Mouse (Mus musculus): ENCODE results near the gene Fam217a. TPM values are rescaled to one million over a fixed set of nuclear protein-coding genes. Genes with fewer than 3 reads are reported as not detected.
A peak's percentile ranks its signal among the peaks of the same experiment; 100 is the strongest.
"Not testable (repeated sequence)": the region's sequence is repeated elsewhere in the genome, so short reads cannot be mapped to it uniquely, and the experiment has no call there.

Fam217a gene
- polyA plus RNA-seq, 1 experiment from 2014 or later, result 0.18 TPM

GRCm38 (mm10) chr13:34960996-34961770 is 37.1 kb upstream of the Fam217a start:
- H3K9ac ChIP-seq (ENCODE audit: low read depth, low read length), result no peak overlapping the region
- H3K27ac ChIP-seq (ENCODE audit: low read length), result no peak overlapping the region
- no peak overlapping the region for H3K4me3 ChIP-seq (ENCODE audit: low read depth, low read length)
- H3K9me3 ChIP-seq (replicated peaks; ENCODE audit: control insufficient read depth, low read length), result no peaks in the 10 kb centered on the region
- no peak for ATAC-seq (ENCODE audit: low read depth)
- peaks cover 24% of the 10 kb centered on the region for H3K27me3 ChIP-seq (ENCODE audit: control insufficient read depth, insufficient read depth, low read depth, low read length)
- no peaks in the 10 kb centered on the region for H3K36me3 ChIP-seq (ENCODE audit: control insufficient read depth, insufficient read depth)
- no peak overlapping the region for H3K4me2 ChIP-seq (ENCODE audit: low read depth, low read length)
- no peaks in the 10 kb centered on the region; the same call in 1 of the 2 replicates for H3K4me1 ChIP-seq (ENCODE audit: control insufficient read depth, low read depth, low read length)
- 56% methylated on average over 4 of the region's 4 CpGs for WGBS (ENCODE audit: insufficient replicate concordance)

GRCm38 (mm10) chr13:34958158-34958557 is 34.0 kb upstream of the Fam217a start:
- not testable (repeated sequence) for H3K27ac ChIP-seq (ENCODE audit: low read length); H3K9ac ChIP-seq (ENCODE audit: low read depth, low read length); H3K36me3 ChIP-seq (ENCODE audit: control insufficient read depth, insufficient read depth); H3K4me3 ChIP-seq (ENCODE audit: low read depth, low read length); H3K27me3 ChIP-seq (ENCODE audit: control insufficient read depth, insufficient read depth, low read depth, low read length); ATAC-seq (ENCODE audit: low read depth); H3K4me1 ChIP-seq (ENCODE audit: control insufficient read depth, low read depth, low read length); H3K4me2 ChIP-seq (ENCODE audit: low read depth, low read length); H3K9me3 ChIP-seq (replicated peaks; ENCODE audit: control insufficient read depth, low read length)
- WGBS (ENCODE audit: insufficient replicate concordance), result 55% methylated on average over 3 of the region's 3 CpGs

GRCm38 (mm10) chr13:34956901-34957300 is 32.8 kb upstream of the Fam217a start:
- Histone ChIP-seq H3K9me3 (replicated peaks; ENCODE audit: control insufficient read depth, low read length) (no peaks in the 10 kb centered on the region), H3K36me3 (ENCODE audit: control insufficient read depth, insufficient read depth) (no peaks in the 10 kb centered on the region), H3K4me3 (ENCODE audit: low read depth, low read length) (no peak overlapping the region), H3K27ac (ENCODE audit: low read length) (no peak overlapping the region), H3K4me1 (ENCODE audit: control insufficient read depth, low read depth, low read length) (no peaks in the 10 kb centered on the region; the same call in 1 of the 2 replicates), H3K4me2 (ENCODE audit: low read depth, low read length) (no peak overlapping the region), H3K27me3 (ENCODE audit: control insufficient read depth, insufficient read depth, low read depth, low read length) (no peaks in the 10 kb centered on the region), H3K9ac (ENCODE audit: low read depth, low read length) (no peak overlapping the region)
- no peak for ATAC-seq (ENCODE audit: low read depth)
- WGBS (ENCODE audit: insufficient replicate concordance), result 65% methylated on average over 4 of the region's 4 CpGs

- not testable (repeated sequence) for H3K4me1 ChIP-seq (ENCODE audit: control insufficient read depth, low read depth, low read length); H3K27ac ChIP-seq (ENCODE audit: low read length); H3K9ac ChIP-seq (ENCODE audit: low read depth, low read length); ATAC-seq (ENCODE audit: low read depth); H3K4me2 ChIP-seq (ENCODE audit: low read depth, low read length); H3K4me3 ChIP-seq (ENCODE audit: low read depth, low read length); H3K36me3 ChIP-seq (ENCODE audit: control insufficient read depth, insufficient read depth); H3K27me3 ChIP-seq (ENCODE audit: control insufficient read depth, insufficient read depth, low read depth, low read length); H3K9me3 ChIP-seq (replicated peaks; ENCODE audit: control insufficient read depth, low read length)
- 30% methylated on average over 2 of the region's 2 CpGs for WGBS (ENCODE audit: insufficient replicate concordance)
These were observed 27.3 kb upstream of the Fam217a start for GRCm38 (mm10) chr13:34951437-34951836.

GRCm38 (mm10) chr13:34942370-34942769 is 18.3 kb upstream of the Fam217a start:
- ATAC-seq (ENCODE audit: low read depth), result no peak
- Histone ChIP-seq H3K36me3 (ENCODE audit: control insufficient read depth, insufficient read depth) (no peaks in the 10 kb centered on the region), H3K27ac (ENCODE audit: low read length) (no peak overlapping the region), H3K9ac (ENCODE audit: low read depth, low read length) (no peak overlapping the region), H3K4me1 (ENCODE audit: control insufficient read depth, low read depth, low read length) (no peaks in the 10 kb centered on the region), H3K9me3 (replicated peaks; ENCODE audit: control insufficient read depth, low read length) (no peaks in the 10 kb centered on the region), H3K4me3 (ENCODE audit: low read depth, low read length) (no peak overlapping the region), H3K4me2 (ENCODE audit: low read depth, low read length) (no peak overlapping the region), H3K27me3 (ENCODE audit: control insufficient read depth, insufficient read depth, low read depth, low read length) (no peaks in the 10 kb centered on the region)

DNA sequence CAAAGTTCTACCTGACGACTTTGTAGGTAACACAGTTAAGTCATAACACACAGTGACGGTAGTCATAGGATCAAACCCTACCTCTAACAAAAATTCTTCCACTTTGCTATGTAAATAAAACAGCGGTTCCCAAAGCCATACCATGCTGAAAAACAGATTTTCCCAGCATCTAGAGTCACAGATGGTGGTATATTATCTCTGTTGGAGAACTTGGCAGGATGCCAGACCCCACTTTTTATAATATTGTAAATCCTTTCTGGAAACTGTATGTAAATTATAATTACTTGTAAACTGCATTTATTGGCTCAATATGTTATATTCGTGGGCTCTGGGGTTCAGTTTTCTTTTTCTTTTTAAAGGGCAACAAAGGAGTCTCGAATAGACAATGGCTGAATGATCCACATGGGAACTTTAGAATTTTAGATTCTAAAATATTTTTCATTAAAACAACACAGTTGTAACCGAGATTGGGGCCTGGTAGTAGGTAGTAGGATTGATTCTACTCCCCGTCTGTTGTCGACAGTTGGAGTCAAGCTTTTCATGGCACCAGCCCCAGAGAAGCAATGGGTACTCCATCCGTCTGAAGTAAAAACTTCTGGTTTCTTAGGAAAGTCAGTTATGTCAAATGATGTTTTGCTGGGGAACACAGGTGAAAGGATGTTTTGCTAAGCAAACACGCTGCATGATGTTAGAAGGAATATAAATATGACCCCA is 11.0 kb upstream of the Fam217a start:
- Histone ChIP-seq H3K4me2 (ENCODE audit: low read depth, low read length) (no peak overlapping the region), H3K27me3 (ENCODE audit: control insufficient read depth, insufficient read depth, low read depth, low read length) (no peaks in the 10 kb centered on the region), H3K4me1 (ENCODE audit: control insufficient read depth, low read depth, low read length) (no peaks in the 10 kb centered on the region), H3K36me3 (ENCODE audit: control insufficient read depth, insufficient read depth) (no peaks in the 10 kb centered on the region), H3K9me3 (replicated peaks; ENCODE audit: control insufficient read depth, low read length) (no peaks in the 10 kb centered on the region), H3K9ac (ENCODE audit: low read depth, low read length) (no peak overlapping the region), H3K4me3 (ENCODE audit: low read depth, low read length) (no peak overlapping the region), H3K27ac (ENCODE audit: low read length) (no peak overlapping the region)
- 62% methylated on average over 10 of the region's 10 CpGs for WGBS (ENCODE audit: insufficient replicate concordance)
- ATAC-seq (ENCODE audit: low read depth), result no peak

- ATAC-seq (ENCODE audit: low read depth), result no peak
- Histone ChIP-seq H3K27me3 (ENCODE audit: control insufficient read depth, insufficient read depth, low read depth, low read length) (0 out of 2 replicates have a peak, but pooled peaks cover 2% of the 10 kb centered on the region), H3K4me3 (ENCODE audit: low read depth, low read length) (peak overlapping the region; percentile 34), H3K36me3 (ENCODE audit: control insufficient read depth, insufficient read depth) (no peaks in the 10 kb centered on the region), H3K9ac (ENCODE audit: low read depth, low read length) (no peak overlapping the region), H3K9me3 (replicated peaks; ENCODE audit: control insufficient read depth, low read length) (no peaks in the 10 kb centered on the region), H3K27ac (ENCODE audit: low read length) (no peak overlapping the region), H3K4me2 (ENCODE audit: low read depth, low read length) (peak overlapping the region; percentile 47), H3K4me1 (ENCODE audit: control insufficient read depth, low read depth, low read length) (no peaks in the 10 kb centered on the region)
- WGBS (ENCODE audit: insufficient replicate concordance), result 32% methylated on average over 37 of the region's 37 CpGs
These were observed 7.5 kb downstream of the Fam217a start for GRCm38 (mm10) chr13:34916520-34917167.

GRCm38 (mm10) chr13:34914614-34915013 is 9.5 kb downstream of the Fam217a start:
- Histone ChIP-seq H3K4me3 (ENCODE audit: low read depth, low read length) (no peak overlapping the region), H3K27me3 (ENCODE audit: control insufficient read depth, insufficient read depth, low read depth, low read length) (0 out of 2 replicates have a peak, but pooled peaks cover 2% of the 10 kb centered on the region), H3K4me1 (ENCODE audit: control insufficient read depth, low read depth, low read length) (no peaks in the 10 kb centered on the region), H3K36me3 (ENCODE audit: control insufficient read depth, insufficient read depth) (no peaks in the 10 kb centered on the region), H3K9ac (ENCODE audit: low read depth, low read length) (no peak overlapping the region), H3K27ac (ENCODE audit: low read length) (no peak overlapping the region), H3K4me2 (ENCODE audit: low read depth, low read length) (no peak overlapping the region), H3K9me3 (replicated peaks; ENCODE audit: control insufficient read depth, low read length) (no peaks in the 10 kb centered on the region)
- WGBS (ENCODE audit: insufficient replicate concordance), result 32% methylated on average over 9 of the region's 9 CpGs
- no peak for ATAC-seq (ENCODE audit: low read depth)

DNA sequence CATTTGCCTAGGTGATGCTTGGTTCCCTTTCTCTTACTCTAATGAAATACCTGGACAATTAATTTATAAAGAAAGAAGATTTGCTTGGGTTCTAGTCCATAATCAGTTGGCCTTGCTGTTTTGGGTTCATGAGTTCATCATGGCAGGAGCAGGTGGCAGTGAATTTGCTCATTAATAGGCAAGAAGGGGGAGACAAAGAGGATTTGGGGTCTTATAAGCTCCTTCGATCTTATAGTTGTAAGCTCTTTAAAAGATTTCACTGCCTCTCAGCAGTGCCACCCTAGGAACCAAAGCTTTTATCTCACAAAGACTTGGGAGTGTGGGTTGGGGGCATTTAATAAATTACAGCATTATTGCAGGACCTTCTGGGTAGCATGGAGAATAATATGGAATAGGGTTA is 31.2 kb downstream of the Fam217a start:
- 88% methylated on average over 1 of the region's 1 CpGs for WGBS (ENCODE audit: insufficient replicate concordance)
- no peaks in the 10 kb centered on the region for H3K27me3 ChIP-seq (ENCODE audit: control insufficient read depth, insufficient read depth, low read depth, low read length)
- no peaks in the 10 kb centered on the region for H3K9me3 ChIP-seq (replicated peaks; ENCODE audit: control insufficient read depth, low read length)
- H3K36me3 ChIP-seq (ENCODE audit: control insufficient read depth, insufficient read depth), result peaks cover 65% of the 10 kb centered on the region
- no peak overlapping the region for H3K9ac ChIP-seq (ENCODE audit: low read depth, low read length)
- H3K4me1 ChIP-seq (ENCODE audit: control insufficient read depth, low read depth, low read length), result no peaks in the 10 kb centered on the region
- H3K27ac ChIP-seq (ENCODE audit: low read length), result no peak overlapping the region
- H3K4me3 ChIP-seq (ENCODE audit: low read depth, low read length), result no peak overlapping the region
- no peak for ATAC-seq (ENCODE audit: low read depth)
- H3K4me2 ChIP-seq (ENCODE audit: low read depth, low read length), result no peak overlapping the region
